Mouse (Mus musculus): Measurements from ENCODE around the gene Rdh1.

GRCm38 (mm10) chr10:127815888-127816287, 56.4 kb downstream of the Rdh1 start:
- TF ChIP-seq GATA1 (IDR thresholded peaks at IDR 0.05; ENCODE audit: low read length) (no peak), TAL1 (IDR thresholded peaks at IDR 0.05; ENCODE audit: low read length) (no peak)
